Mouse (Mus musculus): ENCODE results near the gene Ldhal6b. TPM values are rescaled to one million over a fixed set of nuclear protein-coding genes. Genes with fewer than 3 reads are reported as not detected.

Ldhal6b gene
- polyA plus RNA-seq, 1 experiment = not detected

DNA sequence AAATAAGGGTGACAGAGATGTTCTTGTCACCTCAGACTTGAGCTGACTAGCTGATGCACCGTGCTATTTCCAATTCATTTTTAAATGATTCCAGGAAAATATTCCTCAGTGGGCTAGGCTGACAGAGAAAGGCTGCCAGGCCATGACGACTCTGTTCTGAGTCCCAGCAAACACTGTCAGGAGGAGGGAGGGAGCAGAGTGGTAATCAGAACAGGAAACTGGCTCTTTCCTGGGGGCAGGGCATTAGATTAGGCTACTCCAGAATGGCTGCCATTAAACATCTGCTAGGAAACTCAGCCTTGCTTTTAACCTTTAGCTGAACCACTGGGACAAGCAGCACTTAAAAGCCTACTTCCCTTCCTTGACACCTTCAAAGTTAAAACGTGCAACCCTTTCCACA lies 6.6 kb upstream of the Ldhal6b start:
- Histone ChIP-seq H3K36me3 (ENCODE audit: control insufficient read depth, insufficient read depth) (peaks cover 3% of the 10 kb centered on the region), H3K27me3 (ENCODE audit: control insufficient read depth, insufficient read depth, insufficient read length) (no peaks in the 10 kb centered on the region), H3K79me2 (ENCODE audit: control insufficient read depth, insufficient read depth) (no peaks in the 10 kb centered on the region), H3K79me3 (ENCODE audit: low read depth) (no peaks in the 10 kb centered on the region), H3ac (ENCODE audit: control insufficient read depth, insufficient read length, low read depth) (no peak overlapping the region), H3K4me3 (ENCODE audit: insufficient read depth, poor library complexity, severe bottlenecking) (no peak overlapping the region)
- no peak for TF ChIP-seq MYOD1 (IDR thresholded peaks at IDR 0.05; ENCODE audit: control insufficient read depth, insufficient read length, low read depth)
- TF ChIP-seq MYOG (IDR thresholded peaks at IDR 0.05; ENCODE audit: control insufficient read depth, extremely low read depth, insufficient read length) = no peak
- no peak for TF ChIP-seq MAX (IDR thresholded peaks at IDR 0.05)

DNA sequence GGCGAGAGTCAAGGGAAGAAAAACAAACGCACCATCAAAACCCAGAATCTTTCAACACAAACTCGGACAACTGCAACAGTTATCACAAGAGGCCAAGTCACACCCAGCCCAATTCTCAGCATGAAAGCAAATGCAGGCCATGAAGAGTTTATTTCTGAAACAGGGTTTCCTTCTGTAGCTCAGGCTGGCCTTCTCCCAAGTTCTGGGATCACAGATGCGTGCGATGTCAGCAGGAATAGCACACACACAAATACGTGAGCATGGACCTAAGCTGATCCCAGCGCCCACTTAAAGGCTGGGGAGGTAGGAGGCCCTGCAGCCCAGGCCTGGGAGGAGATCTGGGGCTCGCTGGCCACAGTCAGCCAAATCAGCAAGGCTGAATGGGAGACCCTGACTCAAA lies 5.6 kb upstream of the Ldhal6b start:
- no peak overlapping the region for H3ac ChIP-seq (ENCODE audit: control insufficient read depth, insufficient read length, low read depth)
- no peaks in the 10 kb centered on the region for H3K79me3 ChIP-seq (ENCODE audit: low read depth)
- no peaks in the 10 kb centered on the region for H3K79me2 ChIP-seq (ENCODE audit: control insufficient read depth, insufficient read depth)
- no peak overlapping the region for H3K4me3 ChIP-seq (ENCODE audit: insufficient read depth, poor library complexity, severe bottlenecking)
- H3K36me3 ChIP-seq (ENCODE audit: control insufficient read depth, insufficient read depth) = peaks cover 5% of the 10 kb centered on the region
- TF ChIP-seq FOSL1 (IDR thresholded peaks at IDR 0.05; ENCODE audit: insufficient read depth, low read length, poor library complexity, severe bottlenecking) (no peak), MAX (IDR thresholded peaks at IDR 0.05) (no peak), MYOD1 (IDR thresholded peaks at IDR 0.05; ENCODE audit: control insufficient read depth, insufficient read length, low read depth) (no peak), CTCF (IDR thresholded peaks at IDR 0.05; ENCODE audit: control insufficient read depth, insufficient read depth, insufficient read length) (no peak), USF1 (IDR thresholded peaks at IDR 0.05; ENCODE audit: low read depth) (no peak)
- no peaks in the 10 kb centered on the region for H3K27me3 ChIP-seq (ENCODE audit: control insufficient read depth, insufficient read depth, insufficient read length)

DNA sequence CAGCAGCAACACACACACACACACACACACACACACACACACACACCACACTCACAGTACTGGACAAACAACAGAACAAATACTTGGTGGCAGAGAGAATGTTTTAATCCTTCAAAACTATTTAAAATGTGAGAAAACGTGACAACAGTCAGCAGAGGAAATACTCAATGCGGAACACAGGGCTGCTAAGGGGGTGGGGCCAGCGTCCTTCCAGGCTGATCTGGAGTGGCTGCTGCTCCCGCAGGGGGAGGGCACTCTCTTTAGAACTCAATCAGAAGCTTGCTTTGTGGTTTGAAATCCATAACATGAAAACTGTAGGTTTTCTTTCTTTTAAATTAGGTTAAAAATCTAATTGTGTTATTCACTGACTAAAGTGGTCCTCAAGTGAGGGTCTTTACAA lies 3.3 kb upstream of the Ldhal6b start:
- Histone ChIP-seq H3K4me3 (ENCODE audit: insufficient read depth, poor library complexity, severe bottlenecking) (no peak overlapping the region), H3K36me3 (ENCODE audit: control insufficient read depth, insufficient read depth) (peaks cover 8% of the 10 kb centered on the region), H3K79me2 (ENCODE audit: control insufficient read depth, insufficient read depth) (no peaks in the 10 kb centered on the region), H3K27me3 (ENCODE audit: control insufficient read depth, insufficient read depth, insufficient read length) (no peaks in the 10 kb centered on the region), H3ac (ENCODE audit: control insufficient read depth, insufficient read length, low read depth) (no peak overlapping the region), H3K79me3 (ENCODE audit: low read depth) (no peaks in the 10 kb centered on the region)
- TF ChIP-seq USF1 (IDR thresholded peaks at IDR 0.05; ENCODE audit: low read depth) = no peak
- TF ChIP-seq MYOG (IDR thresholded peaks at IDR 0.05; ENCODE audit: control insufficient read depth, extremely low read depth, insufficient read length) = no peak
- TF ChIP-seq CTCF (IDR thresholded peaks at IDR 0.05; ENCODE audit: control insufficient read depth, insufficient read depth, insufficient read length) = no peak
- TF ChIP-seq MYOD1 (IDR thresholded peaks at IDR 0.05; ENCODE audit: control insufficient read depth, insufficient read length, low read depth) = no peak
- TF ChIP-seq CEBPB (IDR thresholded peaks at IDR 0.05; ENCODE audit: low read depth) = no peak
- no peak for TF ChIP-seq FOSL1 (IDR thresholded peaks at IDR 0.05; ENCODE audit: insufficient read depth, low read length, poor library complexity, severe bottlenecking)
- no peak for TF ChIP-seq MAX (IDR thresholded peaks at IDR 0.05)

- H3ac ChIP-seq (ENCODE audit: control insufficient read depth, insufficient read length, low read depth) = no peak overlapping the region
- H3K4me3 ChIP-seq (ENCODE audit: insufficient read depth, poor library complexity, severe bottlenecking) = no peak overlapping the region
- H3K36me3 ChIP-seq (ENCODE audit: control insufficient read depth, insufficient read depth) = peaks cover 8% of the 10 kb centered on the region
- H3K79me2 ChIP-seq (ENCODE audit: control insufficient read depth, insufficient read depth) = no peaks in the 10 kb centered on the region
- H3K27me3 ChIP-seq (ENCODE audit: control insufficient read depth, insufficient read depth, insufficient read length) = no peaks in the 10 kb centered on the region
- H3K79me3 ChIP-seq (ENCODE audit: low read depth) = no peaks in the 10 kb centered on the region
- TF ChIP-seq CEBPB (IDR thresholded peaks at IDR 0.05; ENCODE audit: low read depth) (no peak), USF1 (IDR thresholded peaks at IDR 0.05; ENCODE audit: low read depth) (no peak), CTCF (IDR thresholded peaks at IDR 0.05; ENCODE audit: control insufficient read depth, insufficient read depth, insufficient read length) (no peak), MYOG (IDR thresholded peaks at IDR 0.05; ENCODE audit: control insufficient read depth, extremely low read depth, insufficient read length) (no peak), MYOD1 (IDR thresholded peaks at IDR 0.05; ENCODE audit: control insufficient read depth, insufficient read length, low read depth) (no peak), MAX (IDR thresholded peaks at IDR 0.05) (no peak), FOSL1 (IDR thresholded peaks at IDR 0.05; ENCODE audit: insufficient read depth, low read length, poor library complexity, severe bottlenecking) (no peak)
Observed at GRCm38 (mm10) chr17:5419771-5420518, 1.4 kb upstream of the Ldhal6b start.

DNA sequence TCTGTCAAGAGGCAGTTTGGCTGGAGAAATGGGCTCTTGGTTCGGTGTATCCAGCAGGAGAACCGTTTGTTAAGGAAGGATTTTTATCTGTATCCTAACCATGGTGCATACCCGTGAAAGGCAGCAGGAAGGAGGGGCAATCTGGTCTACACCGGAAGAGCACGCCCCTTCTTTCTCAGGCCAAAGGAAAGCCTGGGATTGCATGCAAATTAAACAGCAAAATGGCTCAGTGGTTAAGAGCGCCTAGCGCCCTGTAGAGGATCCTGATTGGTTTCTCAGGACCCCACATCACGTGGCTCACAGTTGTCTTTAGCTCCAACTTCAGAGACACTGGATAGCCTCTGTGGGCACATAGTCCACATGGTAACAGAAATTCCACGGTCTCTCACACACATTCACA lies 489 bp upstream of the Ldhal6b start:
- no peaks in the 10 kb centered on the region for H3K79me3 ChIP-seq (ENCODE audit: low read depth)
- no peaks in the 10 kb centered on the region for H3K79me2 ChIP-seq (ENCODE audit: control insufficient read depth, insufficient read depth)
- no peak overlapping the region for H3K4me3 ChIP-seq (ENCODE audit: insufficient read depth, poor library complexity, severe bottlenecking)
- no peak overlapping the region for H3ac ChIP-seq (ENCODE audit: control insufficient read depth, insufficient read length, low read depth)
- no peaks in the 10 kb centered on the region for H3K27me3 ChIP-seq (ENCODE audit: control insufficient read depth, insufficient read depth, insufficient read length)
- TF ChIP-seq MYOG (IDR thresholded peaks at IDR 0.05; ENCODE audit: control insufficient read depth, extremely low read depth, insufficient read length) = no peak
- TF ChIP-seq CEBPB (IDR thresholded peaks at IDR 0.05; ENCODE audit: low read depth) = no peak
- no peak for TF ChIP-seq USF1 (IDR thresholded peaks at IDR 0.05; ENCODE audit: low read depth)
- TF ChIP-seq MYOD1 (IDR thresholded peaks at IDR 0.05; ENCODE audit: control insufficient read depth, insufficient read length, low read depth) = no peak
- TF ChIP-seq MAX (IDR thresholded peaks at IDR 0.05) = no peak
- TF ChIP-seq CTCF (IDR thresholded peaks at IDR 0.05; ENCODE audit: control insufficient read depth, insufficient read depth, insufficient read length) = no peak
- no peak for TF ChIP-seq FOSL1 (IDR thresholded peaks at IDR 0.05; ENCODE audit: insufficient read depth, low read length, poor library complexity, severe bottlenecking)
- peaks cover 8% of the 10 kb centered on the region for H3K36me3 ChIP-seq (ENCODE audit: control insufficient read depth, insufficient read depth)

DNA sequence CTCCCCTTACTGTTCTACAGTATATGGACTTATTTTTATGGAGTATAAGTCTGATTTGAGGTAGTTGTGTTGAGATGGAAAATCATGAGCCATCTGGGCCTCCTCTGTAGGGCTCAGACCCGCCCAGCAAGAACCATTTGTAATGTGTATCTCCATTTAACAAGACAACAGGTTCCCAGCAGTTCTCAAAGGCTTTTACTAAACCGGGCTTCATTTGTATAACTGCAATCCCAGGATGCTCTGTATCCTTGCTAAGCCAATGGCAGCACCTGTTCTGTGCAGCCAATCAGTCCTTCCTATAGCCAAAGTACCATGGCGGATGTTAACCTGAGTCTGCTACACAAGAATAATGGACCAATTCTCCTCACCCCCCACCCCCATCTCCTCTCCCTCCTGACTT lies 2.0 kb downstream of the Ldhal6b start:
- H3K79me2 ChIP-seq (ENCODE audit: control insufficient read depth, insufficient read depth) = no peaks in the 10 kb centered on the region
- no peak for TF ChIP-seq CEBPB (IDR thresholded peaks at IDR 0.05; ENCODE audit: low read depth)
- TF ChIP-seq MAX (IDR thresholded peaks at IDR 0.05) = no peak
- TF ChIP-seq MYOG (IDR thresholded peaks at IDR 0.05; ENCODE audit: control insufficient read depth, extremely low read depth, insufficient read length) = no peak
- no peak for TF ChIP-seq FOSL1 (IDR thresholded peaks at IDR 0.05; ENCODE audit: insufficient read depth, low read length, poor library complexity, severe bottlenecking)
- no peak for TF ChIP-seq USF1 (IDR thresholded peaks at IDR 0.05; ENCODE audit: low read depth)
- TF ChIP-seq MYOD1 (IDR thresholded peaks at IDR 0.05; ENCODE audit: control insufficient read depth, insufficient read length, low read depth) = no peak
- H3K79me3 ChIP-seq (ENCODE audit: low read depth) = no peaks in the 10 kb centered on the region
- H3K27me3 ChIP-seq (ENCODE audit: control insufficient read depth, insufficient read depth, insufficient read length) = no peaks in the 10 kb centered on the region
- peaks cover 8% of the 10 kb centered on the region for H3K36me3 ChIP-seq (ENCODE audit: control insufficient read depth, insufficient read depth)
- no peak overlapping the region for H3K4me3 ChIP-seq (ENCODE audit: insufficient read depth, poor library complexity, severe bottlenecking)
- H3ac ChIP-seq (ENCODE audit: control insufficient read depth, insufficient read length, low read depth) = no peak overlapping the region
